In the genomic region with DNA sequence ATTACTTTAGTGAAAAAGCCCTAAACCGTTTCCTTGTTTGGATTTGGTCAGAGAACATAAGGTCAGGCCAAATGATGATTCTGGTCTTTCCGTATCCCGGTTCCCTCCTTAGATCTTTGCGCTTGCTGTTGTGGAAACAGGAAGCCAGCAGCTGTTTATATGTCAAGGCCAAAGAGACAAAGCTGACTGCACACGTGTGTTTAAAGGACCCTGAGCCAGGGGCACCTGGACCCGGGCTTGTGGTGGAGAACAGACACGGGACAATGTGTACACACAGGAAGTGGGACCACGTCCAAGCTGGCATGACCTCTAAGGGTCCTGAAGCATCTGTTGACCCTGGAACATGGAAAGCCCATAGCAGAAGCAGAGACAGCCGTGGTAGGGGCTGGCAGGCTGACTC, we compare ENCODE assay signal across 15 mouse cellular contexts.
DNase-seq lines count a peak whose midpoint lies in the region; ATAC-seq and TF ChIP-seq lines count a peak whose summit lies in the region.
"Had no signal": no experiment of that assay in that cellular context is flagged by ENCODE, and none has a peak within 500 bp of the region (broad histone marks: within the 10 kb centered on the region; RNA-seq: fewer than 3 reads in every experiment).

No protein-coding gene starts in this region.

- DNase-seq in heart, adult 8-10 months (ENCODE audit: low spot score), result peak; percentile 2
- DNase-seq in heart, postnatal 25 days (ENCODE audit: low spot score), result no peak
- peak; percentile 24 for DNase-seq in liver, postnatal 0 days
- DNase-seq in liver, embryonic 11.5 days (ENCODE audit: low spot score), result no peak
- DNase-seq in adrenal gland, postnatal 10 days, result peak; percentile 64
- peak; percentile 63 for DNase-seq in lung, postnatal 10 days
- no peak for DNase-seq in left cerebral cortex, postnatal 25 days (ENCODE audit: low spot score in 2 of 2)
- DNase-seq: B cell, adult 2 months; cerebellum, postnatal 14 days had no signal

- no peak overlapping the region for H3K4me2 ChIP-seq in liver, postnatal 0 days (ENCODE audit: low read depth, low read length)
- H3K4me2 ChIP-seq in liver, embryonic 11.5 days, result no peak overlapping the region
- no peak overlapping the region for H3K4me2 ChIP-seq in intestine, embryonic 15.5 days (replicated peaks)
- H3K4me2 ChIP-seq: embryonic facial prominence, embryonic 12.5 days; neural tube, embryonic 13.5 days had no signal

- no peak overlapping the region for H3K27ac ChIP-seq in liver, postnatal 0 days (ENCODE audit: low read depth)
- no peak overlapping the region for H3K27ac ChIP-seq in liver, embryonic 11.5 days (ENCODE audit: low read depth, low read length)
- H3K27ac ChIP-seq in intestine, embryonic 15.5 days, result no peak overlapping the region
- H3K27ac ChIP-seq: embryonic facial prominence, embryonic 12.5 days; forebrain, embryonic 10.5 days; macrophage; neural tube, embryonic 13.5 days had no signal

- TF ChIP-seq EP300 in liver, postnatal 0 days (IDR thresholded peaks at IDR 0.05; ENCODE audit: low read depth), result peak; percentile 76

- TF ChIP-seq CTCF in liver, postnatal 0 days (IDR thresholded peaks at IDR 0.05; ENCODE audit: low read depth), result no peak

- no peaks in the 10 kb centered on the region for H3K36me3 ChIP-seq in liver, postnatal 0 days (replicated peaks; ENCODE audit: insufficient read depth, low read length)
- no peaks in the 10 kb centered on the region for H3K36me3 ChIP-seq in liver, embryonic 11.5 days (ENCODE audit: control insufficient read depth, insufficient read depth, low read length)
- no peaks in the 10 kb centered on the region for H3K36me3 ChIP-seq in intestine, embryonic 15.5 days
- H3K36me3 ChIP-seq: embryonic facial prominence, embryonic 12.5 days; forebrain, embryonic 10.5 days; neural tube, embryonic 13.5 days had no signal

- H3K27me3 ChIP-seq in liver, postnatal 0 days (ENCODE audit: insufficient read depth, low read length), result no peaks in the 10 kb centered on the region
- H3K27me3 ChIP-seq in liver, embryonic 11.5 days (replicated peaks; ENCODE audit: control insufficient read depth, insufficient read depth, low read length), result no peaks in the 10 kb centered on the region
- H3K27me3 ChIP-seq in intestine, embryonic 15.5 days (replicated peaks), result no peaks in the 10 kb centered on the region
- H3K27me3 ChIP-seq: embryonic facial prominence, embryonic 12.5 days; neural tube, embryonic 13.5 days had no signal

- no peak overlapping the region for H3K4me3 ChIP-seq in liver, postnatal 0 days (ENCODE audit: low read depth, low read length)
- no peak overlapping the region for H3K4me3 ChIP-seq in liver, embryonic 11.5 days (ENCODE audit: low read depth, low read length)
- no peak overlapping the region for H3K4me3 ChIP-seq in intestine, embryonic 15.5 days (replicated peaks)
- H3K4me3 ChIP-seq: embryonic facial prominence, embryonic 12.5 days; forebrain, embryonic 10.5 days; neural tube, embryonic 13.5 days had no signal

- ATAC-seq in liver, postnatal 0 days, result peak; percentile 50
- ATAC-seq in liver, embryonic 11.5 days (replicated peaks; ENCODE audit: low FRiP score), result no peak
- no peak; the same call in 1 of the 2 replicates for ATAC-seq in intestine, embryonic 15.5 days
- ATAC-seq: inflammation-experienced regulatory T-cells, adult 6 months had no signal

- 38% methylated on average over 9 of the region's 9 CpGs for WGBS in liver, postnatal 0 days (ENCODE audit: insufficient replicate concordance)
- WGBS in liver, embryonic 11.5 days, result 64% methylated on average over 9 of the region's 9 CpGs
- WGBS in intestine, embryonic 15.5 days, result 49% methylated on average over 9 of the region's 9 CpGs

- H3K9ac ChIP-seq in liver, postnatal 0 days (replicated peaks), result no peak overlapping the region
- no peak overlapping the region for H3K9ac ChIP-seq in liver, embryonic 11.5 days (ENCODE audit: low read depth, low read length)
- H3K9ac ChIP-seq in intestine, embryonic 15.5 days, result no peak overlapping the region
- H3K9ac ChIP-seq: embryonic facial prominence, embryonic 12.5 days; neural tube, embryonic 13.5 days had no signal

- no peaks in the 10 kb centered on the region for H3K9me3 ChIP-seq in liver, postnatal 0 days (ENCODE audit: low read length)
- no peaks in the 10 kb centered on the region for H3K9me3 ChIP-seq in liver, embryonic 11.5 days (ENCODE audit: control insufficient read depth, low read length)
- H3K9me3 ChIP-seq in intestine, embryonic 15.5 days, result no peaks in the 10 kb centered on the region
- H3K9me3 ChIP-seq: neural tube, embryonic 13.5 days had no signal

- intact Hi-C loops in heart, postnatal 25 days (cut with DNase I), result no loop called here
- intact Hi-C loops in left cerebral cortex, postnatal 25 days (cut with DNase I), result no loop called here

- H3K4me1 ChIP-seq in liver, postnatal 0 days (ENCODE audit: insufficient read depth), result peaks cover 4% of the 10 kb centered on the region
- H3K4me1 ChIP-seq in liver, embryonic 11.5 days (replicated peaks; ENCODE audit: control insufficient read depth, insufficient read depth, low read length), result peaks cover 3% of the 10 kb centered on the region; the same call in 1 of the 2 replicates
- H3K4me1 ChIP-seq in intestine, embryonic 15.5 days (replicated peaks), result peaks cover 6% of the 10 kb centered on the region; the same call in 1 of the 2 replicates

Comparison
In these comparisons a context has a peak if more than half of its experiments do, and no peak if none do; other contexts are left out.
1. DNase-seq: peak in heart, adult 8-10 months (single experiment), liver, postnatal 0 days (single experiment), adrenal gland, postnatal 10 days (single experiment) and lung, postnatal 10 days (single experiment); none in heart, postnatal 25 days (single experiment), liver, embryonic 11.5 days (single experiment) and left cerebral cortex, postnatal 25 days (0 of 2).